Mouse (Mus musculus) hindbrain, embryonic 14.5 days (tissue): ENCODE results near the gene Fam167b. TPM values are rescaled to one million over a fixed set of nuclear protein-coding genes. Genes with fewer than 3 reads are reported as not detected.
A peak's percentile ranks its signal among the peaks of the same experiment; 100 is the strongest.

ENCODE experiments used
- ATAC-seq: fragments of 200-750 bp; cut with Nextera tagmentation; 2 replicates; pipeline ENCODE4 v1.8.0; 2017; ENCODE audit warnings: moderate number of reproducible peaks, mild to moderate bottlenecking, moderate TSS enrichment, moderate library complexity; ENCODE audit not compliant: low FRiP score
- DNase-seq: peaks from one replicate; pipeline ENCODE4 v3.0.0-alpha.2; 2015; ENCODE audit warnings: low spot score
- H3K27ac ChIP-seq: fragments of 300-500 bp; sonication (generic); 2 replicates; pipeline ENCODE4 v1.5.1; 2014; ENCODE audit warnings: mild to moderate bottlenecking, moderate library complexity
- H3K27me3 ChIP-seq: fragments of 300-500 bp; sonication (generic); 2 replicates; pipeline ENCODE4 v1.6.1; 2014; ENCODE audit warnings: mild to moderate bottlenecking, low read length, mixed read lengths; ENCODE audit not compliant: control insufficient read depth, insufficient read depth
- H3K36me3 ChIP-seq: fragments of 300-500 bp; sonication (generic); replicated peaks from 2 replicates; pipeline ENCODE4 v1.6.1; 2014; ENCODE audit not compliant: control insufficient read depth, insufficient read depth
- H3K4me1 ChIP-seq: fragments of 300-500 bp; sonication (generic); replicated peaks from 2 replicates; pipeline ENCODE4 v1.6.1; 2014; ENCODE audit warnings: antibody characterized with exemption, low read length, mixed read lengths; ENCODE audit not compliant: control insufficient read depth, insufficient read depth
- H3K4me2 ChIP-seq: fragments of 300-500 bp; sonication (generic); replicated peaks from 2 replicates; pipeline ENCODE4 v1.6.1; 2014; ENCODE audit warnings: mild to moderate bottlenecking, moderate library complexity
- H3K4me3 ChIP-seq: fragments of 300-500 bp; sonication (generic); replicated peaks from 2 replicates; pipeline ENCODE4 v1.5.1; 2014; ENCODE audit warnings: mild to moderate bottlenecking, low read length
- H3K9ac ChIP-seq: fragments of 300-500 bp; sonication (generic); 2 replicates; pipeline ENCODE4 v1.6.1; 2014
- H3K9me3 ChIP-seq: fragments of 300-500 bp; sonication (generic); 2 replicates; pipeline ENCODE4 v1.6.1; 2016; ENCODE audit warnings: low read length; ENCODE audit not compliant: control insufficient read depth
- whole genome bisulfite sequencing: fragments of 180-500 bp; shearing (Covaris S2); extraction: QIAGEN DNeasy Blood & Tissue Kit; methylation state at CpG from one replicate; pipeline ENCODE4 v1.1.7; 2014; 5-methylcytosine and 5-hydroxymethylcytosine counted together
- polyA plus RNA-seq: library from polyadenylated mRNA; unstranded; fragments of >200 nt; fragmentation: Nextera tagmentation; extraction: Ambion mirVana; gene quantifications from 2 replicates; pipeline ENCODE4 v1.2.1, GENCODE M21; 2014

Fam167b gene
- polyA plus RNA-seq, 1 experiment from 2014 or later: 1.0 TPM

GRCm38 (mm10) chr4:129621283-129621841 lies 43.0 kb upstream of the Fam167b start:
- H3K4me2 ChIP-seq: peak overlapping the region; percentile 82
- 91% methylated on average over 8 of the region's 8 CpGs for WGBS
- peaks cover 41% of the 10 kb centered on the region for H3K4me1 ChIP-seq
- H3K27ac ChIP-seq: no peak overlapping the region
- DNase-seq (no peak), ATAC-seq (no peak)
- no peaks in the 10 kb centered on the region for H3K27me3 ChIP-seq
- H3K9ac ChIP-seq: 0 out of 2 replicates have a peak overlapping the region, but pooled peaks have one; percentile 3
- H3K9me3 ChIP-seq: no peaks in the 10 kb centered on the region
- no peak overlapping the region for H3K4me3 ChIP-seq
- H3K36me3 ChIP-seq: peaks cover 17% of the 10 kb centered on the region

DNA sequence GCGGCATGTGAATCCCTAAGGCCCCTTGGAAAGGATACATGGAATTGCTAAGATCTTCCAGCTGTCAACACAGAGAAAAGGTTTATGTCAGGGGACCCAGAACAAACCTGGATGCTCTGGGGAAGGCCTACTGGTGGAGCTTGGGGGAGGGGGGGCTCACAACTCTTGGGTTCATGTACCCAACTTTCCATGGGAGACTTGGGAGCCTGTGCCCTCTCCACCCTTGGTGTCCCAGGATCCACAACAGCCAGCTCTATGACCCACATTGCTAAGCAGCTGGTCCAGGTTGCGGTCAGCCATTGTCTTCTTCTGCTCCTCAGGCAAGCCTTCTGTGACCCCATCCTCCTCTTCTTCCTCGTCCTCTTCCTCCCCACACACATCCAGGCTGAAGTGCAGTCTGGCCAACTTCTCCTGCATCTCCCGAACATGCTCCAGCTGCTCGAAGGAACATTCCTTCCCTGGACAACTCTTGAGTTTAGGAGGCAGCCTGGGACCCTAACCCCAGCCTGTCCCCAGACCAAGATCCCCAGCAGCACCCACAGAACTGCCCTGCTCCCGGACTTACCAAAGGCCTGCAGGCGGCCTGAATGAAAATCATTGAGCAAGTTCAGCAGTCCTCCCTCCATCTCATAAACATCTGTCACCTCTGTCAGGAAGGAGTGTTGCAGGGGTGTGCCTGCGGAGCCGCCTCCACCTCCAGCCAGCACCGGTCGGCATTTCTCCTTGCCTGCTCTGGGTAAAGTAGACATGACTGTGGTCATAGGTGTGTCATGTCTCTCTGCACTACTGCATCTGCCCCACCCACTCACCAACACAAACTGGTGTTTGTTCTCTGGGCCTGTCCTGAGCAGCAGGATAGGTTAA lies 42.3 kb upstream of the Fam167b start:
- no peak overlapping the region for H3K4me3 ChIP-seq
- no peaks in the 10 kb centered on the region for H3K27me3 ChIP-seq
- H3K36me3 ChIP-seq: peaks cover 17% of the 10 kb centered on the region
- DNase-seq: no peak
- no peak overlapping the region for H3K27ac ChIP-seq
- no peaks in the 10 kb centered on the region for H3K9me3 ChIP-seq
- 0 out of 2 replicates have a peak overlapping the region, but pooled peaks have one; percentile 3 for H3K9ac ChIP-seq
- 89% methylated on average over 11 of the region's 11 CpGs for WGBS
- peak overlapping the region; percentile 13; the same call in 1 of the 2 replicates for H3K4me2 ChIP-seq
- peaks cover 39% of the 10 kb centered on the region for H3K4me1 ChIP-seq
- no peak for ATAC-seq

DNA sequence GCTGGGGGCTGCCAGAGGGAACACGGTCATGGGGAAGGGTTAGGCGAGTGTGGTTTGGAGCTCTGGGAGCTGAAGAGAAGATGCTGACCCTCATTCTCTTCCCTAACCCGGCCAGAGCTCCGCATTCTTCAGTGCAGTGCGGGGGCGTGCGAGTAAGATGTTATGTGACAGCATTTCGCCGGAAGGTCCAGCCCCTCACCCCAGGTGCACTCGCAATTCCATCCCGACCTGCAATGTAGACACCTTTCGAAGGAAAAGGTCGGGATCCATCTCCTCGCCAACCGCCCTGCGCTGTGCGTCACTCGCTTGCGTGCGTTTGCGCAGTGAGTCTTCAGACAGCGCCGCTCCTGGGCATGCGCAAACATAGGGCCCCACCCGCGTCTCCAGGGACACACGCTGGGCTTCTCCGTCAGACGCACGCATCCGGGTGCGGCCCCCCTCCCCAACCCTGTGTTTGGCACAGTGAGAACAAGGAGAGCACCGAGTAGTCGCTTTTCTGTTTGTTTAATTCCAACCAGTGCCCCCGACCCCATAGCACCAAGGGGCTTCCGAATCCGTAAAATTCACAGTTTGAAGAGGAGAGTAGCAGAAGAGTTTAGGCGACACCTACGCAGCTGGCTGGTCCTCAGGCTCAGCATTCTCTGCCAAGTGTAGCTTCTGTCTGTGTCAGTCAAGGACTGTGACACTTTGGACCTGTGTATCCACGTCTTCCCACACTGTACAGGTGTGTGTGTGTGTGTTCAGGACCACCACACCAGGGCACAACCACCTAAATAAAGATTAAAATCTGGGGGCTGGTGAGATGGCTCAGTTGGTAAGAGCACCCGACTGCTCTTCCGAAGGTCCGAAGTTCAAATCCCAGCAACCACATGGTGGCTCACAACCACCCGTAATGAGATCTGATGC lies 40.7 kb upstream of the Fam167b start, which contains the start of gene Iqcc:
TSS of gene Iqcc (minus strand) at position 314 of the 906 bp plus-strand sequence.
- H3K9me3 ChIP-seq: no peaks in the 10 kb centered on the region
- H3K27ac ChIP-seq: peak within 1 kb of the TSS; percentile 91
- H3K36me3 ChIP-seq: peaks cover 19% of the 10 kb centered on the region
- ATAC-seq (peak; percentile 91), DNase-seq (peak; percentile 97)
- peak within 1 kb of the TSS; percentile 52 for H3K4me3 ChIP-seq
- peaks cover 27% of the 10 kb centered on the region for H3K4me1 ChIP-seq
- peak within 1 kb of the TSS; percentile 78 for H3K9ac ChIP-seq
- 5% methylated on average over 43 of the region's 44 CpGs for WGBS
- peak within 1 kb of the TSS; percentile 60 for H3K4me2 ChIP-seq
- no peaks in the 10 kb centered on the region for H3K27me3 ChIP-seq

DNA sequence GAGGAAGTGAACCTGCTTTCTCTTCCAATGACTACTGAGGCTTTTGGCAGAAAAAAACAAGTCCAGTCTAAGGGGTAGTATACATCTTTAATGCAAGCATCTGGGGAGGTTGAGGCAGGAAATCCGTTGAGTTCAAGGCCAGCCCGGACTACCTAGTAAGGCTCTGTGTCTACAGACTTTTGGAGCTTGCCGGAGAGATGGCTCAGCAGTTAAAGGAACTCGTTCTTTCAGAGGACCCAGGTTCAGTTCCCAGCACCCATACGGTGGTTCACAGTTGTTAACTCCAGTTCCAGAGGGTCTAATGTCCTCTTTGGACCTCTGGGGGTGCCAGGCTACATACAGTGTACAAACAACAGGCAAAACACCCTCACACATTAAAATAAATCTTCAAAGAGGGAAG lies 39.7 kb upstream of the Fam167b start:
- Histone ChIP-seq H3K36me3 (peaks cover 19% of the 10 kb centered on the region), H3K27ac (peak overlapping the region; percentile 91; the same call in 1 of the 2 replicates), H3K9ac (peak overlapping the region; percentile 78), H3K4me3 (peak overlapping the region; percentile 52), H3K9me3 (no peaks in the 10 kb centered on the region), H3K4me1 (peaks cover 24% of the 10 kb centered on the region), H3K27me3 (no peaks in the 10 kb centered on the region), H3K4me2 (peak overlapping the region; percentile 60)
- ATAC-seq (no peak), DNase-seq (no peak)
- WGBS: 97% methylated on average over 5 of the region's 5 CpGs

GRCm38 (mm10) chr4:129617121-129617641 lies 38.8 kb upstream of the Fam167b start:
- ATAC-seq: no peak

DNA sequence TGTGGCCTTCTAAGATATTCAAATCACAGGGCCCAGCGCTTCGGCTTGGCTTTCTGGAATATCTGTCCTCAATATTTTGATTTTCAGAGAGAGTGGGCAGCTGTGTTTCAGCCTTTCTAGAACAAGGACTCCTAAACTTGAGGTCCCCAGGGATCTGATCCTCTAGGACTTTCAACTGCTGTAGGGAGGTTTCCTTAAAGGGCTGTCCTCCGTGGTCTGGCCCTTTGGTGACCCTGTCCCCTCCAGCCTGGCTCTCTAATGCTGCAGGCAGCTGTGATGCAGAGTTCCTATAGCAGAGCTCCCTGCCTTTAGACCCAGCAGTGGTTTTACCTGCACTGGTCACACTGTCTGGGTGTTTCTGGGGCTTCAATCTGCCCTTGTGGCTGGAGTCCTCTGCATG lies 38.3 kb upstream of the Fam167b start:
- Histone ChIP-seq H3K9ac (no peak overlapping the region), H3K4me2 (no peak overlapping the region), H3K9me3 (no peaks in the 10 kb centered on the region), H3K4me1 (peaks cover 10% of the 10 kb centered on the region), H3K27ac (no peak overlapping the region), H3K4me3 (no peak overlapping the region), H3K36me3 (peaks cover 19% of the 10 kb centered on the region), H3K27me3 (no peaks in the 10 kb centered on the region)
- WGBS: 91% methylated on average over 3 of the region's 3 CpGs
- DNase-seq (no peak), ATAC-seq (no peak)

More at GRCm38 (mm10) chr4:129617121-129617641, 38.8 kb upstream of the Fam167b start:
- Histone ChIP-seq H3K9me3 (no peaks in the 10 kb centered on the region), H3K9ac (no peak overlapping the region), H3K27ac (no peak overlapping the region), H3K4me2 (no peak overlapping the region), H3K27me3 (no peaks in the 10 kb centered on the region), H3K4me1 (peaks cover 16% of the 10 kb centered on the region), H3K36me3 (peaks cover 19% of the 10 kb centered on the region), H3K4me3 (no peak overlapping the region)
- DNase-seq: no peak
- WGBS: 96% methylated on average over 7 of the region's 7 CpGs

DNA sequence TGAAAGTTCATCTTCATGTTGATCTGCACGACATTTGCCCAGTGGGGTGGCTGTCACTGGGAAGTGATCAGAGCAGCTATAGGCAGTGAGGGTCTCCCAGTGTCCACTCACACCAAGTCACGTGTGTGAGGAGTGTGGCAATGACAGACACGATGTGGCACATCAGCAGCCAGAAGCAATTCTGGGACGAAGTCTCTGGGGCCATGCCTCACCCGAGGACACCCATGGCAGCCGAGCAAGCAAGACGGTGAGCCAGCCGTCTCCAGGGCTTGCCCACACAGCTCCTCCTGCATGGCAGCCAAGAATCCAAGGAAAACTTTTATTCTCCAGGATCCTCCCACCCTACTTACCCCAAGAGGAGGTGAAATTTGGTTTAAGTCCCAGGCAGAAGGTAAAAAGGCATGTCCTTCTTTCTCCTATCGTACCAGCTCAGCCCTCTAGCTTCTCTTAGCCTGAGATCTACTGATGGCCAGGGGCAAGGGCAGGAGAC lies 37.5 kb upstream of the Fam167b start:
- peaks cover 19% of the 10 kb centered on the region for H3K36me3 ChIP-seq
- no peak overlapping the region for H3K4me2 ChIP-seq
- H3K4me1 ChIP-seq: peaks cover 9% of the 10 kb centered on the region; the same call in 1 of the 2 replicates
- DNase-seq (no peak), ATAC-seq (no peak)
- H3K9me3 ChIP-seq: no peaks in the 10 kb centered on the region
- no peak overlapping the region for H3K9ac ChIP-seq
- no peak overlapping the region for H3K27ac ChIP-seq
- no peaks in the 10 kb centered on the region for H3K27me3 ChIP-seq
- H3K4me3 ChIP-seq: no peak overlapping the region
- 92% methylated on average over 9 of the region's 9 CpGs for WGBS

GRCm38 (mm10) chr4:129614093-129614492 lies 35.7 kb upstream of the Fam167b start, which contains the start of gene Dcdc2b:
Gene Dcdc2b, minus strand, starts transcription at chr4:129614257.
- Histone ChIP-seq H3K27me3 (no peaks in the 10 kb centered on the region), H3K4me2 (no peak within 1 kb of the TSS), H3K27ac (no peak within 1 kb of the TSS), H3K9me3 (no peaks in the 10 kb centered on the region), H3K4me1 (peaks cover 9% of the 10 kb centered on the region; the same call in 1 of the 2 replicates), H3K4me3 (no peak within 1 kb of the TSS), H3K9ac (no peak within 1 kb of the TSS), H3K36me3 (peaks cover 23% of the 10 kb centered on the region)
- ATAC-seq (no peak), DNase-seq (no peak)
- 76% methylated on average over 6 of the region's 6 CpGs for WGBS
